Mouse (Mus musculus): Measurements from ENCODE around the gene Slc43a2. TPM values are rescaled to one million over a fixed set of nuclear protein-coding genes. Genes with fewer than 3 reads are reported as not detected.

The Slc43a2 gene
- 16.4 and 17.3 TPM in 2 replicates for polyA plus RNA-seq (2015; fragmentation: Nextera tagmentation; extraction: Ambion mirVana)

GRCm38 (mm10) chr11:75531469-75532242 lies at the start of gene Slc43a2:
Gene Slc43a2, plus strand, starts transcription at chr11:75531694.
- WGBS = under 1% methylated on average over 61 of the region's 62 CpGs
- peaks cover 36% of the 10 kb centered on the region for H3K4me1 ChIP-seq (replicated peaks)
- H3K36me3 ChIP-seq = no peaks in the 10 kb centered on the region
- peak within 1 kb of the TSS; percentile 96 for H3K4me2 ChIP-seq (replicated peaks)
- peak within 1 kb of the TSS; percentile 95 for H3K9ac ChIP-seq (replicated peaks)
- H3K27ac ChIP-seq = peak within 1 kb of the TSS; percentile 98
- H3K4me3 ChIP-seq (replicated peaks) = peak within 1 kb of the TSS; percentile 74
- ATAC-seq = peak; percentile 95
- H3K27me3 ChIP-seq = no peaks in the 10 kb centered on the region
- H3K9me3 ChIP-seq = no peaks in the 10 kb centered on the region

GRCm38 (mm10) chr11:75486192-75486591 lies 45.3 kb upstream of the Slc43a2 start:
- peaks cover 10% of the 10 kb centered on the region; the same call in 1 of the 2 replicates for H3K27me3 ChIP-seq
- WGBS = 26% methylated on average over 3 of the region's 3 CpGs
- no peak overlapping the region for H3K9ac ChIP-seq (replicated peaks)
- peaks cover 23% of the 10 kb centered on the region for H3K36me3 ChIP-seq
- H3K4me3 ChIP-seq (replicated peaks) = peak overlapping the region; percentile 100
- no peaks in the 10 kb centered on the region for H3K9me3 ChIP-seq
- peak overlapping the region; percentile 36 for H3K4me2 ChIP-seq (replicated peaks)
- H3K4me1 ChIP-seq (replicated peaks) = peaks cover 18% of the 10 kb centered on the region
- peak; percentile 51 for ATAC-seq
- H3K27ac ChIP-seq = no peak overlapping the region; the same call in 1 of the 2 replicates

- WGBS = under 1% methylated on average over 49 of the region's 52 CpGs
- H3K4me3 ChIP-seq (replicated peaks) = peak within 1 kb of the TSS; percentile 100
- peaks cover 28% of the 10 kb centered on the region for H3K36me3 ChIP-seq
- H3K4me2 ChIP-seq (replicated peaks) = peak within 1 kb of the TSS; percentile 99
- ATAC-seq = peak; percentile 100
- H3K9me3 ChIP-seq = no peaks in the 10 kb centered on the region
- H3K27me3 ChIP-seq = peaks cover 10% of the 10 kb centered on the region; the same call in 1 of the 2 replicates
- peak within 1 kb of the TSS; percentile 70 for H3K27ac ChIP-seq
- H3K9ac ChIP-seq (replicated peaks) = peak within 1 kb of the TSS; percentile 99
- peaks cover 18% of the 10 kb centered on the region for H3K4me1 ChIP-seq (replicated peaks)
Observed at GRCm38 (mm10) chr11:75486601-75487285, 44.8 kb upstream of the Slc43a2 start, which contains the start of gene Prpf8. Gene Prpf8, plus strand, starts transcription at chr11:75486816.

GRCm38 (mm10) chr11:75487496-75487895 lies 44.0 kb upstream of the Slc43a2 start:
- no peak overlapping the region for H3K27ac ChIP-seq
- peak overlapping the region; percentile 99 for H3K4me2 ChIP-seq (replicated peaks)
- ATAC-seq = no peak
- no peaks in the 10 kb centered on the region for H3K9me3 ChIP-seq
- H3K4me3 ChIP-seq (replicated peaks) = peak overlapping the region; percentile 100
- H3K4me1 ChIP-seq (replicated peaks) = peaks cover 18% of the 10 kb centered on the region
- H3K27me3 ChIP-seq = peaks cover 10% of the 10 kb centered on the region; the same call in 1 of the 2 replicates
- H3K36me3 ChIP-seq = peaks cover 36% of the 10 kb centered on the region
- H3K9ac ChIP-seq (replicated peaks) = peak overlapping the region; percentile 99
- 46% methylated on average over 6 of the region's 6 CpGs for WGBS

- ATAC-seq = no peak
- no peak overlapping the region for H3K4me2 ChIP-seq (replicated peaks)
- H3K27ac ChIP-seq = no peak overlapping the region
- H3K9me3 ChIP-seq = no peaks in the 10 kb centered on the region
- no peak overlapping the region for H3K9ac ChIP-seq (replicated peaks)
- no peaks in the 10 kb centered on the region for H3K4me1 ChIP-seq (replicated peaks)
- H3K4me3 ChIP-seq (replicated peaks) = no peak overlapping the region
- peaks cover 99% of the 10 kb centered on the region for H3K36me3 ChIP-seq
- no peaks in the 10 kb centered on the region for H3K27me3 ChIP-seq
- 94% methylated on average over 10 of the region's 10 CpGs for WGBS
Observed at GRCm38 (mm10) chr11:75494296-75495049, 37.0 kb upstream of the Slc43a2 start.

GRCm38 (mm10) chr11:75498126-75498525 lies 33.4 kb upstream of the Slc43a2 start:
- Histone ChIP-seq H3K9me3 (no peaks in the 10 kb centered on the region), H3K4me3 (replicated peaks) (no peak overlapping the region), H3K4me2 (replicated peaks) (no peak overlapping the region), H3K27me3 (no peaks in the 10 kb centered on the region), H3K27ac (no peak overlapping the region), H3K4me1 (replicated peaks) (no peaks in the 10 kb centered on the region), H3K36me3 (peaks cover 99% of the 10 kb centered on the region), H3K9ac (replicated peaks) (no peak overlapping the region)
- ATAC-seq = no peak
- 94% methylated on average over 1 of the region's 1 CpGs for WGBS

GRCm38 (mm10) chr11:75508162-75508561 lies 23.3 kb upstream of the Slc43a2 start:
- no peak overlapping the region for H3K27ac ChIP-seq
- H3K4me1 ChIP-seq (replicated peaks) = peaks cover 17% of the 10 kb centered on the region
- no peaks in the 10 kb centered on the region for H3K27me3 ChIP-seq
- ATAC-seq = no peak
- peaks cover 73% of the 10 kb centered on the region for H3K36me3 ChIP-seq
- 97% methylated on average over 4 of the region's 4 CpGs for WGBS
- no peak overlapping the region for H3K4me2 ChIP-seq (replicated peaks)
- no peak overlapping the region for H3K4me3 ChIP-seq (replicated peaks)
- no peak overlapping the region for H3K9ac ChIP-seq (replicated peaks)
- no peaks in the 10 kb centered on the region for H3K9me3 ChIP-seq

- WGBS = 91% methylated on average over 8 of the region's 8 CpGs
- Histone ChIP-seq H3K4me1 (replicated peaks) (peaks cover 17% of the 10 kb centered on the region), H3K9ac (replicated peaks) (no peak overlapping the region), H3K27me3 (no peaks in the 10 kb centered on the region), H3K9me3 (no peaks in the 10 kb centered on the region), H3K4me2 (replicated peaks) (no peak overlapping the region), H3K36me3 (peaks cover 66% of the 10 kb centered on the region), H3K27ac (no peak overlapping the region), H3K4me3 (replicated peaks) (no peak overlapping the region)
- ATAC-seq = no peak
Observed at GRCm38 (mm10) chr11:75508904-75509303, 22.6 kb upstream of the Slc43a2 start.

GRCm38 (mm10) chr11:75509741-75510626 lies 21.5 kb upstream of the Slc43a2 start, which contains the start of gene Rilp:
Gene Rilp, plus strand, starts transcription at chr11:75510094.
- peak within 1 kb of the TSS; percentile 70 for H3K4me2 ChIP-seq (replicated peaks)
- ATAC-seq = peak; percentile 81
- H3K36me3 ChIP-seq = peaks cover 55% of the 10 kb centered on the region
- WGBS = 3% methylated on average over 43 of the region's 43 CpGs
- peak within 1 kb of the TSS; percentile 59 for H3K27ac ChIP-seq
- H3K9me3 ChIP-seq = no peaks in the 10 kb centered on the region
- peaks cover 17% of the 10 kb centered on the region for H3K4me1 ChIP-seq (replicated peaks)
- peak within 1 kb of the TSS; percentile 60 for H3K9ac ChIP-seq (replicated peaks)
- no peaks in the 10 kb centered on the region for H3K27me3 ChIP-seq
- H3K4me3 ChIP-seq (replicated peaks) = peak within 1 kb of the TSS; percentile 51

- peaks cover 17% of the 10 kb centered on the region for H3K4me1 ChIP-seq (replicated peaks)
- H3K27me3 ChIP-seq = no peaks in the 10 kb centered on the region
- WGBS = under 1% methylated on average over 24 of the region's 24 CpGs
- H3K9ac ChIP-seq (replicated peaks) = peak overlapping the region; percentile 60
- H3K4me3 ChIP-seq (replicated peaks) = peak overlapping the region; percentile 51
- H3K27ac ChIP-seq = peak overlapping the region; percentile 59
- peak overlapping the region; percentile 70 for H3K4me2 ChIP-seq (replicated peaks)
- peak; percentile 92 for ATAC-seq
- H3K36me3 ChIP-seq = peaks cover 48% of the 10 kb centered on the region
- H3K9me3 ChIP-seq = no peaks in the 10 kb centered on the region
Observed at GRCm38 (mm10) chr11:75510627-75510993, 20.9 kb upstream of the Slc43a2 start.

- Histone ChIP-seq H3K4me1 (replicated peaks) (peaks cover 17% of the 10 kb centered on the region), H3K27me3 (no peaks in the 10 kb centered on the region), H3K9me3 (no peaks in the 10 kb centered on the region), H3K4me2 (replicated peaks) (no peak overlapping the region), H3K4me3 (replicated peaks) (no peak overlapping the region), H3K9ac (replicated peaks) (no peak overlapping the region), H3K27ac (no peak overlapping the region), H3K36me3 (peaks cover 42% of the 10 kb centered on the region)
- WGBS = 86% methylated on average over 6 of the region's 6 CpGs
- no peak for ATAC-seq
Observed at GRCm38 (mm10) chr11:75511213-75511612, 20.3 kb upstream of the Slc43a2 start.
